Mouse (Mus musculus) ovary, postnatal 14 days (tissue): ENCODE measurements around the gene Lrguk.
A peak's percentile ranks its signal among the peaks of the same experiment; 100 is the strongest.

Source experiments
- DNase-seq: peaks from one replicate; pipeline ENCODE4 v3.0.0; 2022; ENCODE audit warnings: low spot score

The Lrguk gene

DNA sequence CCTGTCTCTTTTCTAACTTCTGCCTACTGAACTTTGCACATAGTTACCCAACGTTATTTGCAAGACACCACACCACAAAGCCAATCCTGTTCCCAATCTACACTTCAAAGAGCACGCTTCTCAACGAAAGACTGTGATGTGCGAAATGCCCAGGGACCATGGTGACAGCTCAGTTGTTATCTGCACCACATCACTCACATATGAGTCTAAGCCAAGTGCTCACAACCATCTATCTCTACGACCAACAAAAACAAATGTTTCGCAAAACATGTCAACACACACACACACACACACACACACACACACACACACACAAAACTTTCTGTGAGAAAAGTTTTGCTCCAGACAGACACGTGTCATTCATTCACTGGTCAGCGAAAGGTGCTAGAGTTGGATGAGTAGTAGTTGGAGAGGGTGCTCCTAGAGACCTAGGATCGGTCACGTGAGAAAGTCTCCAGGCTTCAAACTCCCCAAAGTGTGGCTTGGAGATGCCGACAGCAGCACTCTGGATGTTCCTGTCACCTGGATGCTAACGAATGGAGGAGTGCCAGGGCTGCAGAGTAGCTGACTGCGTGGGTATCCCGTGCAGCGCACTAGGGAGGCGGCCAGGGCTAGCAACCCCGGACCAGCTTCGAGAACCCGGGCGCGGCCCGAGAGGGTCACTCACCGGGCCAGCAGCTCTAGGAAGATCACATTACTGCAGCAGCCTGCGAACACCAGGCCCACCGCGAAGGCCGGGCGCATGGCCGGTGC is 147.0 kb downstream of the Lrguk start:
- no peak for DNase-seq

DNA sequence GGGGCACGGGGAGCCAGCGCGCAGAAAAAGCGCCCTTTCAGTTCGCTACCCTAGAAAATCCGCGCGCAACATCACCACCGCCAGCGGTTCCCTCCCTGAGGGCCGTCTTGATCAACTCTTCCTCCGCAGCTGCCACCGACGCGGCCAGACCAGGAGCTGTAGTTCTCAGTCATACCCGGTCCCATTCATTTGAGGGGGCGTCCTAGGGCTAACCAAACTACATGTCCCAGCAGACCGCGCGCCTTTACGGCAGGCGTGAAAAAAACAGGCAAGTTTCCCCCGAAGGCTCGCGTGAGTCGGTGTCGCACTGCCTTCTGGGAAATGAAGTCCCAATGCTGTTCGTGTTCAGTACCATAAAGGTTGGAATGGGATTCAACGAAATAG is 147.6 kb downstream of the Lrguk start, which contains the start of gene Slc35b4:
Gene Slc35b4, minus strand, starts transcription at position 248 of the 384 bp plus-strand sequence.
- DNase-seq: peak; percentile 75

DNA sequence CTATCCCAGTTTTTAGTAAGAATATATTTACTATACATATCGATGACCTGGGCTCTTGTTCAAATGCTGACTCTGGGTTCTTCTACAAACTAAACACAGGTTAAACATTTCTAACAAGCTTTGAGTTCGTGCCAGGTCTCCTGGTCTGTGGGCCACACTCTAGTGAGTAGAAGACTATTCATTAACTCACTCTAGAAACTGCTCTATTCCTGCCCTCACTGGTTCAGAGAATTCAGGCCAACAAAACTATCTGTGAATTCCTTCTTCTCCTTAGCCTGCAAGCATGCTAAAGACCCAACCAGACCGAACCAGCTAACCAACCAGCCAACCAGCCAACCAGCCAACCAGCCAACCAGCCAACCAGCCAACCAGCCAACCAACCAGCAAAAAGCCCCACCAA is 149.8 kb downstream of the Lrguk start:
- no peak for DNase-seq

DNA sequence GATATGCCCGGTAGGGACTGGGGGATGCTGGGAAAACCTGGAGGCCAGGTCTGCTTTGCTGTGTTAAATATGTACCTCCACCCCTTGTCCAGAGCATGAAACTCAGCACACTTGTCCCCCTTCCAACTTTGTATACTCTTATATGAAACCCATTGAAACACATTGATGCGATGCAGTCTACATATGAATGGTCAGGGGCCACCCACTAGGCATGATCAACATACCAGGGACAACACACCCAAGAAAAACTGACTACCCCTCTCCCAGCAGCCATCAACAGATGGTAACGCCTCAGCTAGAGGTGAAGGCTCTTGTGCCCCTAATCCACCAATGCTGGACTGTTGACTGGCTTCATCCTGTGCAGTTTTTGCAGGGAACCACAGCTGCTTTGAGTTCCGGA is 150.7 kb downstream of the Lrguk start:
- DNase-seq: no peak

DNA sequence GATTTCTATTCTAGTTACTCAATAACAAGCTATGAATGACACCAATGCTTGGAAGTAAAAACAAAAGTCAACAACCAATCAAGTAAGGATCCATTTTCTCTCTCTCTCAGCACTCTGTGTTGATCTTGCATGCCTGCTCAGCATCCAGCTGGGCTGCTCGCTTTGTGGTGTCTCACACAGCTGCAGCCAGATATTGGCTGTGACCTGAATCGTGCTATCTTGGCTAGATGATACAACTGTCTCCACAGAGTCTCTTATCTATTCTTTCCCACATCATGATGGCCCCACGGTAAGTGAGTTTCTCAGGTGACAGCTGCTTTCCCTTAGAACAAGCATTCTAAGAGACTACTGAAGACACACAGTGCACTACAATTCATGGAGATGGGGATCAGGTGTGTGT is 152.7 kb downstream of the Lrguk start:
- DNase-seq: no peak

DNA sequence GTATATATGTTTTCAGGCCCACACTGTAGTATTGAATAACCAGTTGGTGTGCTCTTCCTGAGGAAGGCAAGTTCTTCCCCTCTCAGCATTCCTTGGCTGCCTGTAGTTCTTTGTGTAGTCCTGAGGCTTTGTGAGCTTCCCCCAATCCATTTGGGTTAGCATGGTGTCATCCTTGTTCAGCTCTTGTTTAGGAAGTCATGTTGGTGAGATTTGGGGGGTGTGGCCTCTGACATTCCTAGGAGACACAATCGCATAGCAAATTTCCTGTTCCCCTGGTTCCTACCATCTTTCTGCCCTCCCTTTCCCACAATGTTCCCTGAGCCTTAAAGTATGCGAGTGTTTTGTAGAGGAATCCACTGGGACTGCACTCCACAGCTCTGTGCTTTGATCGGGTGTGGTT is 154.1 kb downstream of the Lrguk start:
- DNase-seq: no peak
